Mouse (Mus musculus): ENCODE measurements around the gene Olfr1329. TPM values are rescaled to one million over a fixed set of nuclear protein-coding genes. Genes with fewer than 3 reads are reported as not detected.
A peak's percentile ranks its signal among the peaks of the same experiment; 100 is the strongest.
"Not testable (repeated sequence)": the region's sequence is repeated elsewhere in the genome, so short reads cannot be mapped to it uniquely, and the experiment has no call there.

The Olfr1329 gene
- not detected in 2 replicates for total RNA-seq (2014; rRNA removed)
- not detected in 2 replicates for polyA plus RNA-seq (2015; fragmentation: Nextera tagmentation; extraction: Ambion mirVana)

- WGBS: 52% methylated on average over 2 of the region's 2 CpGs
- not testable (repeated sequence) for H3K4me1 ChIP-seq (ENCODE audit: insufficient read depth, low read length); H3K9me3 ChIP-seq (ENCODE audit: low read length); H3K4me2 ChIP-seq (ENCODE audit: low read depth, low read length, poor library complexity, severe bottlenecking); ATAC-seq (ENCODE audit: low FRiP score); H3K4me3 ChIP-seq (ENCODE audit: low read depth, low read length); DNase-seq (ENCODE audit: low spot score); H3K36me3 ChIP-seq (ENCODE audit: insufficient read depth, low read length); H3K9ac ChIP-seq (replicated peaks; ENCODE audit: low read length, poor library complexity, severe bottlenecking); H3K27me3 ChIP-seq (ENCODE audit: insufficient read depth, low read length); H3K27ac ChIP-seq (ENCODE audit: low read depth, low read length)
Observed at GRCm38 (mm10) chr4:118917365-118917764, at the start of gene Olfr1329. Olfr1329 (minus strand) TSS chr4:118917465.

- H3K9ac ChIP-seq (replicated peaks; ENCODE audit: low read length, poor library complexity, severe bottlenecking): no peak within 1 kb of the TSS
- WGBS: 61% methylated on average over 2 of the region's 2 CpGs
- no peak within 1 kb of the TSS for H3K4me3 ChIP-seq (ENCODE audit: low read depth, low read length)
- H3K27ac ChIP-seq (ENCODE audit: low read depth, low read length): no peak within 1 kb of the TSS
- ATAC-seq (ENCODE audit: low FRiP score): no peak
- no peaks in the 10 kb centered on the region for H3K36me3 ChIP-seq (ENCODE audit: insufficient read depth, low read length)
- no peak for TF ChIP-seq CTCF (IDR thresholded peaks at IDR 0.05)
- H3K27me3 ChIP-seq (ENCODE audit: insufficient read depth, low read length): no peaks in the 10 kb centered on the region
- H3K4me1 ChIP-seq (ENCODE audit: insufficient read depth, low read length): no peaks in the 10 kb centered on the region
- peak; percentile 50 for DNase-seq (ENCODE audit: low spot score)
- H3K4me2 ChIP-seq (ENCODE audit: low read depth, low read length, poor library complexity, severe bottlenecking): no peak within 1 kb of the TSS
- H3K9me3 ChIP-seq (ENCODE audit: low read length): no peaks in the 10 kb centered on the region
Observed at GRCm38 (mm10) chr4:118961141-118961628, 43.9 kb upstream of the Olfr1329 start, which contains the start of gene Lao1. Lao1 (plus strand) TSS chr4:118961578.

- H3K9ac ChIP-seq (replicated peaks; ENCODE audit: low read length, poor library complexity, severe bottlenecking): no peak overlapping the region
- H3K36me3 ChIP-seq (ENCODE audit: insufficient read depth, low read length): no peaks in the 10 kb centered on the region
- DNase-seq (ENCODE audit: low spot score) (no peak), ATAC-seq (ENCODE audit: low FRiP score) (no peak)
- no peaks in the 10 kb centered on the region for H3K9me3 ChIP-seq (ENCODE audit: low read length)
- H3K4me1 ChIP-seq (ENCODE audit: insufficient read depth, low read length): no peaks in the 10 kb centered on the region
- H3K27ac ChIP-seq (ENCODE audit: low read depth, low read length): no peak overlapping the region
- TF ChIP-seq CTCF (IDR thresholded peaks at IDR 0.05): no peak
- no peaks in the 10 kb centered on the region for H3K27me3 ChIP-seq (ENCODE audit: insufficient read depth, low read length)
- 86% methylated on average over 7 of the region's 7 CpGs for WGBS
- H3K4me3 ChIP-seq (ENCODE audit: low read depth, low read length): no peak overlapping the region
- H3K4me2 ChIP-seq (ENCODE audit: low read depth, low read length, poor library complexity, severe bottlenecking): no peak overlapping the region
Observed at GRCm38 (mm10) chr4:118958812-118959211, 41.5 kb upstream of the Olfr1329 start.

GRCm38 (mm10) chr4:118938512-118938911 is 21.2 kb upstream of the Olfr1329 start, which contains the start of gene Olfr1328:
Olfr1328 (minus strand) TSS chr4:118938612.
- H3K4me1 ChIP-seq (ENCODE audit: insufficient read depth, low read length): no peaks in the 10 kb centered on the region
- no peak within 1 kb of the TSS for H3K9ac ChIP-seq (replicated peaks; ENCODE audit: low read length, poor library complexity, severe bottlenecking)
- WGBS: 80% methylated on average over 2 of the region's 2 CpGs
- H3K9me3 ChIP-seq (ENCODE audit: low read length): no peaks in the 10 kb centered on the region
- TF ChIP-seq CTCF (IDR thresholded peaks at IDR 0.05): no peak
- no peak for ATAC-seq (ENCODE audit: low FRiP score)
- H3K27me3 ChIP-seq (ENCODE audit: insufficient read depth, low read length): no peaks in the 10 kb centered on the region
- no peak for DNase-seq (ENCODE audit: low spot score)
- H3K27ac ChIP-seq (ENCODE audit: low read depth, low read length): no peak within 1 kb of the TSS
- no peaks in the 10 kb centered on the region for H3K36me3 ChIP-seq (ENCODE audit: insufficient read depth, low read length)
- no peak within 1 kb of the TSS for H3K4me2 ChIP-seq (ENCODE audit: low read depth, low read length, poor library complexity, severe bottlenecking)
- H3K4me3 ChIP-seq (ENCODE audit: low read depth, low read length): no peak within 1 kb of the TSS

- not testable (repeated sequence) for ATAC-seq (ENCODE audit: low FRiP score); H3K4me3 ChIP-seq (ENCODE audit: low read depth, low read length); H3K9me3 ChIP-seq (ENCODE audit: low read length); H3K36me3 ChIP-seq (ENCODE audit: insufficient read depth, low read length); H3K27me3 ChIP-seq (ENCODE audit: insufficient read depth, low read length); DNase-seq (ENCODE audit: low spot score); H3K4me2 ChIP-seq (ENCODE audit: low read depth, low read length, poor library complexity, severe bottlenecking); H3K4me1 ChIP-seq (ENCODE audit: insufficient read depth, low read length); H3K9ac ChIP-seq (replicated peaks; ENCODE audit: low read length, poor library complexity, severe bottlenecking); H3K27ac ChIP-seq (ENCODE audit: low read depth, low read length)
- WGBS: 70% methylated on average over 3 of the region's 3 CpGs
Observed at GRCm38 (mm10) chr4:118931326-118931725, 14.1 kb upstream of the Olfr1329 start.

- Histone ChIP-seq H3K9ac (replicated peaks; ENCODE audit: low read length, poor library complexity, severe bottlenecking) (no peak overlapping the region), H3K36me3 (ENCODE audit: insufficient read depth, low read length) (no peaks in the 10 kb centered on the region), H3K4me2 (ENCODE audit: low read depth, low read length, poor library complexity, severe bottlenecking) (no peak overlapping the region), H3K27me3 (ENCODE audit: insufficient read depth, low read length) (no peaks in the 10 kb centered on the region), H3K4me3 (ENCODE audit: low read depth, low read length) (no peak overlapping the region), H3K27ac (ENCODE audit: low read depth, low read length) (no peak overlapping the region), H3K4me1 (ENCODE audit: insufficient read depth, low read length) (no peaks in the 10 kb centered on the region), H3K9me3 (ENCODE audit: low read length) (no peaks in the 10 kb centered on the region)
- peak; percentile 27 for DNase-seq (ENCODE audit: low spot score)
- 62% methylated on average over 2 of the region's 2 CpGs for WGBS
- TF ChIP-seq CTCF (IDR thresholded peaks at IDR 0.05): no peak
- ATAC-seq (ENCODE audit: low FRiP score): no peak
Observed at GRCm38 (mm10) chr4:118901981-118902380, 15.3 kb downstream of the Olfr1329 start.
